Mouse (Mus musculus) CD4-positive, CD25-positive, alpha-beta regulatory T cell, adult 2 months (primary cell): ENCODE results near the gene Micall1.

ENCODE experiments used
- DNase-seq: peaks from one replicate; pipeline ENCODE4 v3.0.0-alpha.2; 2012; ENCODE audit warnings: low read depth, low spot score

Micall1 gene

DNA sequence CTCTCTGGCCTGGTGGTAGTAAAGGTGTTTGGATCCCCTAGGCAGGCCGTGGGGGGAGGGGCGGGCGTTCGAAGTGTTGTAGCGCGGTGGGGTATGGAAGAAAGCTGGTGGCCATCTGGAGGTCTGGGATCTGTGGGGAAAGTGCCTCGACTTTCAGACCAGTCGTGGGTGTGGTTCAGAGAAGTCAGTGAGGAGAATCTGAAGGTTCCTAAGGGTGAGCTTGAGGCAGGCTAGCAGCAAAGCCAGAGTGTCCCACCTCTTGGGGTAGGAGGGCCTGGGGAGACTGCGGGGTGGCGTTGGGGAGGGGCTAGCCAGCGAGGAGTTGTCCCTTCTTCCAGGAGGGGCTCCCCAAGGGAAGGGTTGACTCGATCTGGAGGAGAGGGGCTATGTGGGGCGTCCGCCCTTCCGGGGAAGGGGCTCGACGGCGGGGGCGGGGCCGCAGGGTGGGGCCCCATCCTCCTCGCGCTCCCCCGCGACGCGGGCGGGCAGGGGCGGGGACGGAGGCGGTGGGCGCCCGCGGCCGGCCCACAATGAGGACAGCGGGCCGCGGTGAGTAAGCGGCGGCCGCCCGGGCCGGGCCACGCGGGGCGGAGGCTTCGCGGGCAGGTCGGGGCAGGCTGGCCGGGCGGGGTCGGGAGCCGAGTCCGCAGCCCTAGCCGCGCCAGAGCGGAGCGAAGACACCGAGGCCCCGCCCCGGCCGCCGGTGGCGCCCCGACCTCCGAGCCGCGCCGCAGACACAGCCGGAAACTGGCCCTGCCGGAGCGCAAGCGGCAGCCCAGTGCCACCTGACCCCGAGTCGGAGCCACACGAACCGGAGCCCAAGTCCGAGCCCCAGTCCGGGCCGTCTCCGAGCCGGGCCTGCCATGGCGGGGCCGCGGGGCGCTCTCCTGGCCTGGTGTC lies at the start of gene Micall1:
Gene Micall1, plus strand, starts transcription at position 478 of the 900 bp plus-strand sequence.
- DNase-seq: peak; percentile 78

DNA sequence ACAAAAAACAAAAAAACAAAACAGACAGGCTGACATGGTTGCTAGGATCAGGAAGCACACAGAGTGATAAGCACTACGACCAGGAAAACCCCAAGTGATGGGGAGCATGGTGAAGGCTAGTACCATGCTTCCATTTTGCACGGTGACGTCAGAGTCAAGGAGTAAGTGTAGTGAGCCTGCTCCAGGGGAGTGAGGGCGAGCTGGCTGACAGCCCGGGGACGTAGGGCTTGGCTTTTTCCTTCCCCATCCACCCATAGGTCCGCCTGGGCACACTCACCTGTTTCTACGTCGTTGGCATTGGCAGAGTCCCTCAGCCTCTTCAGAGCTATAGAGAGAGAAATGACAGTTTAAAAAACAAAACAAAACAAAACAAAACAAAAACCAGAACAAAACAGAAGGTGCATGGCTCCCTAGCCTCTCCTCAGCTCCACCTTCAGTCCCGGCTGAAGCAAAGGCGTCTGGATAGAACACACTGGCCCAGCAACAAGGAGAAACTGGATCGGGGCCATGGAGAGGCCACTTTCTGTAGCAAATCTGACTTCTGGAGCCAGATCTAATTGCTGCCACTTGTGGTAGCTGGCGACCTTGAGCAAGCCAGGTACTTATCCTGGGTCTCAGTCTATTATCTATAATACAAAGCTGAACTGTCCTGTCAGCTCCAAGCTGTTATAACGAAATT lies 47.7 kb upstream of the Micall1 start:
- no peak for DNase-seq

DNA sequence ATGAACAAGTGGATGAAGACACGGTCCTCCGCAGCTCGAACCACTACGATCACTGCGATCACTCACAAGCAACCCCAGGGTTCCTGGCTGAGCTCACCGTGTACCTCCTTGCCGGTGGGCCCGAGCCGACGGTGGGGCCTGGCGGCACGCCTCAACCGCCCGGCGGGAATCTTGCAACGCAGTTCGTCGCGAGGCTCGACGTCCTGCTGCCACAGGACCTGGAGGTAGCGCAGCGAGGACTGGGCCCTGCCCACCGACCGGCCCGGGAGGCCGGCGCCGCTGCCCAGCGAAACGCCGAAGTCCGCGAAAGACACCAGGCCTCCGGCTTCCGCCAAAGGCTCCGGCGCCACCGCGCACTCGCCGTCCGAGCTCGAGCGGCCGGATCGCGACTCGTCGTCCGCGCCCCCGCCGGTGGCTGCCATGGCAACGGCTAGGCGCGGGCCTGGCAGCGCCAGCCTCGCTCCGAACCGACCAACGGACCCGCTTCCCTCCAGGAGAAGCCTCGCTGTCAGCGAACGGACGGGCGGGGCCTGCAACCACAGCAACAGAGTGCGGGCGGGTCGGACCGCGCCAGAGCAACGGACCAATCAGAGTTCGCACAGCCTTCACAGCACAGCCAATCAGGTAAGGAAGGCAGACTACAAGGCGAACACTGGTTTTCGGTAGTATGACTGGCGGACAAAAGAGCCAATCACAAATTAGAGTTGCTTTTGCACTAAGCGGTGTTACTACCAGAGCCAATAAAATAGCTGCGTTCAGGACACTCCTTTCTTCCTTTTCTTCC lies 46.1 kb upstream of the Micall1 start, which contains the start of gene Ankrd54:
Gene Ankrd54, minus strand, starts transcription at position 518 of the 784 bp plus-strand sequence.
- peak; percentile 98 for DNase-seq

DNA sequence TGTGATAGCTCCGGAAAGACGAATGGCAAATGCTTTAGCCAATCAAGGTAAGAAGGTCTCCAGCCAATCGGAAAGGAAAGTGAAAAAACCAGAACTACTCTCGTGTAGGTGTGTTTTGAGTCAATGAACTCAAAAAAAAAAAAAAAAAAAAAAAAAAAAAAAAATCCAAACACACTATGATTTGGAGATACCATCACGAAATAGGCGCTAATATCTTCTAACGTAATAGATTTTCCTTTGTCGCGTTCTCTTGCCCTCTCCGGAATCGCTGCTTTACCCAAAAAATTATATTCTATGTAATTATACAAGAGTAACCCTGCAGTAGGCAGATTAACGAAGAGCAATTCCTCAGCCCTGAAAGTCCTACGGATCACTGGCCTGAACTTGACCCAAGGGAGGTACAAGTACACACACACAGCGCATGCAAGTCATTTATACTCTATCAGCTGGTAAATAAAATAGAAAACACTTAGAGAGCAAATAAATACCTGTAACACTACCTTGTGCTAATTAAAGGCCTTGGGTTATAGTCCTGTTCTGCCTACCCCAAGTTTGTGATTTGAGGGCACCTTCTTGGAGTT lies 45.4 kb upstream of the Micall1 start:
- DNase-seq: no peak

DNA sequence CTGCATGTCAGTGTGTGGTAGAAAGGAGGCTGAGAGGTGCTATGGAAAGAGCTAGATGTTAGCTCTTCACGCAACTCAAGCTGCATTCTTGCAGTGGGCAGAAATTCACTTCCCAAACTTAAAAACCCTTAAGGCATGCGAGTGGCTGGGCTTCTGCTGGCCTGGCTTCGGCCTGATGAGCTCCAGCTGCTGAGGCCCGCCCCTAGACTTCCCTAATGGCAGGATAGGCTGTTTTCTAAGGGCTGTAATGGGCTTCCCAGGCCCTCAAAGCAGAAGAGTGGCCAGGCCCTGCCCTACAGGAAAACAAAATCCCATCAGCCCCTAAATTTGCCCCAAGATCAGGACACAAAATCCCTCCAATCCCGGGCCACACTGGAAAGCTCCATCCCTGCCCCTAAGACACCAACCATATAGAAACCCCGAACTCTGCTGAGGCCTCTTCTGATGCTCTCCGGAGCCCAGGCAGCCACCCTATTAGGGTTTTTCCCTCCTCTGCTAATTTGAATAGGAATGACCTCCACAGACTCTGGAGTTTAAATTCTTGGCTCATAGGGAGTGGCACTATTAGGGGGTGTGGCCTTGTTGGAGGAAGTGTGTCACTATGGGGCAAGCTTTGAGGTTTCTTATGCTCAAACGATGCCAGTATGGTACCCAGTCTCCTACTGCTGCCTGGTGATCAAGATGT lies 43.5 kb upstream of the Micall1 start:
- no peak for DNase-seq

DNA sequence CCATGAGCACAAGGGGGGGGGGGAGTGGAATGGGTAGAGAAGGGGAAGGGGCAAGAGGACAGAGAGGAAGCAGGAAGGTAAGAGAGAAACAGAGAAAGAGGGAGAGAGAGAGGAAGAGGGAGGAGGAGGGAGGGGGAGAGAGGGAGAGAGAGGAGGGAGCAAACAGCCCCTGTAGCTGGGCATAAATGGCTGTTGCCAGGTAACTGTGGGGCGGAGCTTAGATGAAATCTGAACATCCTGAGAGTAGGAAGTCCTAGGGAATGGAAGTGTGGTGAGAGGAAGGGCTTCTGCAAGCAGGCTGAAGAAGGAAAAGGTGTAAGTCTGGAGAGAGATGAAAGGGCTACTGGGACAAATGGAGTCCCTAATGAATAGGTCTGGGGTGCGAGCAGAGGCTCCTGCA lies 42.4 kb upstream of the Micall1 start:
- no peak for DNase-seq

DNA sequence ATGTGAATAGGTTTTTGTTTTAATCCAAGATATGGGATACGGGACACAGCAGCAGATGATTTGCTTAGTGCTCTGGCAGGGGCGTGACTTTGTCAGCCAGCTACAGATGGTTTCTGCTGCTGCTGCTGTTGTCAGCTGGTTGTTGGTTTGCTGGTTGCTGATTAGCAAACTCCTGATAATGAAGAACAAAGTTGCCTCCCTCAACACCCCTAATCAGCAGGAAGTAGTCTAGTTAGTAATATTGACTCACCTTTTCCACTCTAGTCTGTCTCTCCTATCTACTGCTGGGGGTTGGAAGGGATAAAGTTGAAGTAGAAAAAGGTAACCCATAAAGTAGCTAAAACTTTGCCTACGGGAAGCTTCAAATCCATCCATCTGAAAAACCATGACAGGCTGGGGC lies 41.1 kb upstream of the Micall1 start:
- peak; percentile 49 for DNase-seq

DNA sequence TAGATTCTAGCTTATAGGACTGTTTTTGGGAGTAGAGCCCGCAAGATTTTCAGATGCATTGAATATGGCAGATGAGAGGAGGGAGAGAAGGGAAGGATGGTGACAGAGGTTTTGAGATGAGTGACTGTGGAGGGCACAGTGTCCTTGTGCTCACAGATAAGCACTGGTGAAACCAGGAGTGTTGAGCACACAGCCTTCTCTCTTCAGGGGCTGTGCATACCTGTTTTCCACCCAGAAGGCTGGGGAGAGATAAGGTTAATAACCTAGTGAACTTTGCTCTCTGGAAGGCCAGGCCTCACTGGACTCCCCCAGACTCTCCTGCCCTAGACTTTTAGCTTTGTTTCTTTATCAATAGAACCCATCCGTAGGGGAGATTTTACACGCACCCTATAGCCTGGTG lies 40.3 kb upstream of the Micall1 start:
- DNase-seq: no peak

DNA sequence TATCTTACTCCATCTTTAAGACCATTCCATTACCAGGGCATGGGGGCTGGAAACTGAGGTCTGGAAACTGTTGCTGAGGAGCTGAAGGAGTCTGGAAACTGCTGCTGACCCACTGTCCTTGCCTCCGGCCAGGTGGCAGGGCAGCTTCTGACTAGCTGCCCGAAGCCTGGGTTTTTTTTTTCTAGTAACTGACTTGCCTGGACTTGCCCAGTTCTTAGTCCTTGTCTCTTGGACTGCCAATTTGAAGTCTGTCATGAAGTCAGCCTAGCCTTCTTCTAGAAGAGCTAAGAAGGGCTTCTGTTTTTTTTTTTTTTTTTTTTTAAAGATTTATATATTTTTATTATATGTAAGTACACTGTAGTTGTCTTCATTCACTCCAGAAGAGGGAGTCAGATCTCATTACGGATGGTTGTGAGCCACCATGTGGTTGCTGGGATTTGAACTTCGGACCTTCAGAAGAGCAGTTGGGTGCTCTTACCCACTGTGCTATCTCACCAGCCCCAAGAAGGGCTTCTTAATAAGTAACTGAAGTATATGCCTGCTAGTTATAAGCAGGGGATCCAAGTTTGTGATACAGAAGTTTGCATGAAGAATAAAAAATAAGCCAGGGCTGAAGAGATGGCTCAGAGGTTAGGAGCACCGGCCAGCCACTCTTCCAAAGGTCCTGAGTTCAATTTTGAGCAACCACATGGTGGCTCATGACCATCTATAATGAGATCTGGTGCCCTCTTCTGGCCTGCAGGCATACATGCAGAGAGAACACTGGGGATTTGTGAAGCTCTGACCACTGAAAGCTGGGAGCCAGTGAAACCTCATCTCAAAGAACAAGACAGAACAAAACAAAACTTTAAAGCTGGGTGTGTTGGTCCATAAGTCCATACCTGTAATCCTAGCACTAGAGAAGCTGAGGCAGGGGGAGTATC lies 37.3 kb upstream of the Micall1 start:
- peak; percentile 57 for DNase-seq

DNA sequence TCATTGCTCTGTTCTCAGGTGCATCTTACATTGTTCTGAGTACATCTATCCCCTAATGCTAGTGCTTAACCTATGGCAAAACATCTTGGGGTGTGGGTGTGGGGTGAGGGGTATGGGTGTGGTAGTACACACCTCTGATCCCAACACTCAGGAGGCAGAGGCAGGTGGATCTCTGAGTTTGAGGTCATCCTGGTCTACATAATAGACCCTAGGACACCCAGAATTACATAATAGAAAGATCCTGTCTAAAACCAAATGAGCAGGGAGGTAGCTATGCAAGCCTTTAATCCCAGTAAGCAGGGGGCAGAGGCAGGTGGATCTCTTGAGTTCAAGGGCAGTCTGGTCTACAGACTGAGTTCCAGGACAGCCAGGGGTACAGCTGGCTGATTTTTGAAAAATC lies 34.9 kb upstream of the Micall1 start:
- DNase-seq: no peak

DNA sequence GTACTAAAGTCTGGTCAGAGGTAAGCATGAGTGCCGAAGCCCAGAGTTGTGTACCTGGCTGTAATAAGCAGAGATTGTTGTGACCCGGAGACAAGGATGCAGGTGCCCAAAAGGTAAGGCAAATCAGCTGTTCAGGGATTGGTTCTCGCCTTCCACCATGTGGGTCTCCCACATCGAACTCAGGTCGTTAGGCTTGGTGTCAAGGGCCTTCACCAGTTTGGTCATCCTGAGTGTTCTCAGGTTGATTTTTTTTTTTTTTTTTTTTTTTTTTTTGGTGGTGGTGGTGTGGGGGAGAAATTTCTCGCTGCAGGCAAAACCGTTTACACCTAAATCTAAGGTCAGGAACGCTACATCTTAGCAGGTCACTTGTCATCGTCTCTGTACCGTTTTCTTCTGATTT lies 34.3 kb upstream of the Micall1 start:
- no peak for DNase-seq

DNA sequence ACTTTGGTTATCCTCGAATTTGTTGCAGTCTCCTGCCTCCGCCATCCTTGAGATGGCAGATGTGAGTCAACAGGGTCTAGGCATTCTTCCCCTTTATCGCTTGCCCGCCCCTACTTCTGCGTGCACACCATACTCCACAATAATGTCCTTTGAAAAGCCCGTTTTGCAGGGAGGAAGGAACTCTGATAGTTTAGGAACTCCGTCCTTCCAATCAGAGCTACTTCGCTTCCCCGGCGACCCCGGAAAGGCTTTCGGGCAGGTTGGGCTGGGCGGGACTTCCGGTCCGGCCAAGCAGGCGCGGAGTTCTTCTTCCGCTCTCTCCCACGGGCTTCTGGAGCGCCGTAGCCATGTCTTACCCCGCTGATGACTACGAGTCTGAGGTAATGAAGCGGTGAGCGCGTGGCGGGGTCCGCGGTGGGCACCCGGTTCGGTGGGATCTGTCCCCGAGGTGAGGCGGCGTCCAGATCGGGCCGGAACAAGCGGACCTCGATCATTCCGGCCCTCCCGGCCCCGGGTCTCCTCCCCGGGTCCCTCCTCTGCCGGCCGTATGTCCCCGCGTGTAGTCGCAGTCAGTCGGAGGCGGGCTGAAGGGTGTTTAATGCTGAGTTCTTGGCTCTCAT lies 33.7 kb upstream of the Micall1 start, which contains the start of gene Eif3l:
Gene Eif3l, plus strand, starts transcription at position 267 of the 620 bp plus-strand sequence.
- DNase-seq: peak; percentile 90

DNA sequence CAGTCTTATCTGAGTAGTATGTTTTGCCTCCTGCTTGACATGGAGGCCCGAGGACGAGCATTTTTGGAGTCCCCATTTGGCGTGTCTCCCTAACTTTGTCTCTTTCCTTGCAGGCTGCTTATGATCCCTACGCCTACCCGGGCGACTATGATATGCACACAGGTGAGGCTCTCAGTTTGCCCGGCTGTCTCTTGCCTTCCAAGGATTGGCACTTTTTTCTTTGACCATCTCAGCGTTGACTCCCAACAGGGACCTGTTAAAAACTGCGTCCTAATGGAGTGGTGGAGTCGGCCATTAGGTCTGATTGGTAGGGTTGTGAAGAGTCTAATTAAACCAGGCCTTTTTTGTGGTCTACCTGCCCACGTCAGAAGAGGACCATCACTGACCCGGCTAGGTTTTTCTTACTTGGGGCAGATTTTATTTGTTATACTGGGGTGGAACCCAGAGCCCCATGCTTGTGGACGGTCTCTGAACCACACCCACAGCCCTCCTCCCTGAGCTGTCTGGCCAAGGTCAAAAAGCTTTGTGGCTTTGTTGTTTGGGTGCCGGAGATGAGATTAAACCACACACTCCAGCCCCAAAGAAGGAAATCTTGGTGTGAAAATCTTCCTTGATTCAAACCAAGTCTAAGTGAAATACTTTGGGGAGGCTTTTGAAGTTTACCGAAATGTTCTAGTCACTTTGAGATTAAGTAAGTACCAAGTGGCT lies 32.9 kb upstream of the Micall1 start:
- DNase-seq: no peak

DNA sequence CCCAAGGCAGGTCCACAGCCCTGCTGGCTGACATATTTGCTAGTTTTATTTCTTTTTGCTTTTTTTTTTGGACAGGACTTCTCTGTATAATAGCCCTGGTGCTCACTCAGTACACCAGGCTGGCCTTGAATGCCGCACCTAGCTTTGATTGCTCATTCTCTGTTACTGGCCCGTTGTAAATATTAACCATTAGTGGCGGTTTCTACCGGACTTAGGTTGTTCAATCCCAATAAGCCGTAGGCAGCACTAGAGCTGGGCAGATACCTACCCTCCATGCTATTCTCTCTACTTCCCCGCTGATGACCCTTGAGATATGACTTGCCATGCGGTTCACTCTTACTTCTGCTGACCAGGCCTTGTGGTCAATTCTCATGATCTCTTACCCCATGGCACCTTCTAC lies 29.1 kb upstream of the Micall1 start:
- DNase-seq: no peak

DNA sequence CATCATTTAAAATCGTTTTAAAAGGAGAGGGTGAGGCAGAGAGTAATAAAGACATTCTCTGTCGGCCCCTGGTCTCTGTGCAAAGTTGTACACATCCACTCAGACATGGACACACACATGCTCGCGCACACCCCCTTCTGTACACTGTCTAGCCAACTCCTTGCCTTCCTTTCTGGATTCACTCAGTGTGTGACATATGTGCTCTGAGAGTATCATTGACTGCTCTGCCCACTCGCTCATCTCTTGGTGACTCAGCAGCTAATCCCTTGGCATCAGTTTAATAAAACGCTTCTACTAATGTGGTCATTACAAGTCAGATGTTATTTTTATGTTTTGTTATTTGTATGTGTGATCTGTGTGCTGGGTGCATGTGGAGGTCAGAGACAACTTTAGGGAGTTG lies 16.4 kb upstream of the Micall1 start:
- DNase-seq: no peak

DNA sequence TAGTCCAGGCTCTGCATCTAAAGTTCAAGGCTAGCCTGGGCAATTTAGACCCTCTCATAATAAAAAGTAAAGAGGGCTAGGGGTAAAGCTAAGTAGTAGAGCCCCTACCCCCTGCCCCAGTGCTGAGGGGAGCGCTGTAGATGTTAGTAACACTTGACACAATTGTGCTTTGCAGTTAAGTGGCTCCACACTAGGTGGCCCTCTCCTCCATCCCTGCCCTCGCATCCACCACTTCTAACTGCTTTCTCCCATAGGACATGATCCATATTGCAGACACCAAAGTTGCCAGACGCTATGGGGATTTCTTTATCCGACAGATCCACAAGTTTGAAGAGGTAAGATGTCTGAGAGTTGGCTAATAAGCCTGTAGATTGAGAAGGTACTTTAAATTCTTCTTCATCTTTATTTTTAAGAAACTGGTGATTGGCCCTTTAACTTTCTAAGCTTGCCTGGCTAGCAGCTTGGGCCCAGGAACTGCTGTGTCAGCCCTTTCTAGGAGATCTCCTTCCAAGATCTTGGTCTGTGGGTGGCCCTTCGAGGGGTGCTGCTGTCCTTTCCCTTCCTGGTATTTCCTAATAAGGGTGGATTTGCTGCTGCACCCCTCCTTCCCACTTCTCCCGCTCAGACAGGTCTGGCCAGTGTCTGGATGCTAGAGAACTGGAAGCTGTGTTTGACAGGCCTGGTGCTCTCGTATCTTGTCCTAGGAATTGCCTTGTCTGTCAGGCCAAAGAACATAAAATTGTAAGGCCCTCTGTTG lies 15.4 kb upstream of the Micall1 start:
- DNase-seq: no peak

DNA sequence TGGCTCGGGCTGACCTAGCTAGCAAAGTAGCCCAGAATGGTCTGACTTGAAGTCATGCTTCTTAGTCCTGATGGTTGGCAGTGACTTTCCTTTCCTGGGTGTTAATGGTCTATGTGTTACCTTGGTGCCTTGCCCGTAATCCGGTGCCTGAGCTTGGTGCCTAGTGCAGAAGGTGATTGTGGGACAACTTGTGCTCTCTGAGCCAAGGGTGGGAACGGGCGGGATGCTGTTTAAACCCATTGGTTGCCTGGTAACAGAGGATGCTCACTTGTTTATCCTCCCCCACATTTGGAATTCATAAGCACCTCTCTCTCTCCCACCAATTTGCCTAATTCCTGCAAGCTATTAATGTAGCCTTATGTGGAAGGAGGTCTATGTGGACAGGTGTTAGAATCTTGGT lies 13.2 kb upstream of the Micall1 start:
- no peak for DNase-seq

DNA sequence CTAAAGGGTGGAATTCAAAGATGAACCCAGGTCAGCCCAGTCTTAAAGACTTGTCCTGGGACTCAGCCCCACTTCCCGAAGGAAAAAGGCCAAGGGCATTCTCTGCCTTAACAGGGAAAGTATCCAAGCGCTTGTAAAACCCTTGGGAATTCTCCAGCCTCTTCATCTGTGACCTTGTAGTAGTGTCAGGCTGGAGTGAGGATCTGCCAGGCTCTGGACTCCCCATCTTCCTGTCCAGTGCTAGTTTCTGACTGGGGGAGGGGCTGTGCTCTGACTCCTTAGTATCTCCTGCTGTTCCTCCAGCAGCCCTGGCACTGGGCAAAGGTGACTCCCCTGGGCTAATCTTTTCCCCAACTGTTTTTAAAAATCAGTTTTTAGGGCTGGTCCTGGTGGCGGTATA lies 12.1 kb upstream of the Micall1 start:
- DNase-seq: no peak
